Mouse (Mus musculus) stomach, embryonic 14.5 days (tissue): ENCODE measurements around the gene Mcmbp. TPM values are rescaled to one million over a fixed set of nuclear protein-coding genes. Genes with fewer than 3 reads are reported as not detected.
A peak's percentile ranks its signal among the peaks of the same experiment; 100 is the strongest.

Source experiments
- ATAC-seq: fragments of 200-750 bp; cut with Nextera tagmentation; 2 replicates; pipeline ENCODE4 v1.8.0; 2017; ENCODE audit warnings: low read depth, moderate TSS enrichment; ENCODE audit not compliant: insufficient number of reproducible peaks, insufficient read depth, low FRiP score
- H3K27ac ChIP-seq: fragments of 300-500 bp; sonication (generic); 2 replicates; pipeline ENCODE4 v1.5.1; 2014; ENCODE audit warnings: mild to moderate bottlenecking, low read length, moderate library complexity, mixed read lengths
- H3K27me3 ChIP-seq: fragments of 300-500 bp; sonication (generic); 2 replicates; pipeline ENCODE4 v1.6.1; 2014; ENCODE audit warnings: low read length, control low read depth, mixed read lengths; ENCODE audit not compliant: control insufficient read depth, insufficient read depth
- H3K36me3 ChIP-seq: fragments of 300-500 bp; sonication (generic); 2 replicates; pipeline ENCODE4 v1.6.1; 2014; ENCODE audit warnings: mild to moderate bottlenecking, control low read depth, low read length, moderate library complexity, mixed read lengths; ENCODE audit not compliant: control insufficient read depth, insufficient read depth
- H3K4me1 ChIP-seq: fragments of 300-500 bp; sonication (generic); 2 replicates; pipeline ENCODE4 v1.6.1; 2014; ENCODE audit warnings: low read length, control low read depth, mixed read lengths; ENCODE audit not compliant: control insufficient read depth, insufficient read depth
- H3K4me2 ChIP-seq: fragments of 300-500 bp; sonication (generic); replicated peaks from 2 replicates; pipeline ENCODE4 v1.6.1; 2014; ENCODE audit warnings: low read depth, low read length, control low read depth
- H3K4me3 ChIP-seq: fragments of 300-500 bp; sonication (generic); 2 replicates; pipeline ENCODE4 v1.5.1; 2014; ENCODE audit warnings: low read depth, low read length, control low read depth
- H3K9ac ChIP-seq: fragments of 300-500 bp; sonication (generic); replicated peaks from 2 replicates; pipeline ENCODE4 v1.6.1; 2014; ENCODE audit warnings: low read depth, mild to moderate bottlenecking, control low read depth, low read length, moderate library complexity, mixed read lengths
- H3K9me3 ChIP-seq: fragments of 300-500 bp; sonication (generic); 2 replicates; pipeline ENCODE4 v1.6.1; 2016; ENCODE audit warnings: low read depth, low read length, control low read depth; ENCODE audit not compliant: control insufficient read depth
- WGBS: fragments of 180-500 bp; shearing (Covaris S2); extraction: QIAGEN DNeasy Blood & Tissue Kit; methylation state at CpG from one replicate; pipeline ENCODE4 v1.1.7; 2014; 5-methylcytosine and 5-hydroxymethylcytosine counted together
- polyA plus RNA-seq: library from polyadenylated mRNA; unstranded; fragments of >200 nt; fragmentation: Nextera tagmentation; extraction: Ambion mirVana; gene quantifications from 2 replicates; pipeline ENCODE4 v1.2.1, GENCODE M21; 2014

Gene Mcmbp
- polyA plus RNA-seq, 1 experiment from 2014 or later: 77.5 TPM

GRCm38 (mm10) chr7:128671952-128672351, 68.3 kb downstream of the Mcmbp start:
- ATAC-seq: peak; percentile 33; the same call in 1 of the 2 replicates
- no peak overlapping the region for H3K4me2 ChIP-seq
- H3K27ac ChIP-seq: no peak overlapping the region
- H3K4me1 ChIP-seq: 0 out of 2 replicates have a peak, but pooled peaks cover 9% of the 10 kb centered on the region
- H3K9me3 ChIP-seq: no peaks in the 10 kb centered on the region
- no peak overlapping the region for H3K9ac ChIP-seq
- H3K27me3 ChIP-seq: no peaks in the 10 kb centered on the region
- WGBS: 28% methylated on average over 8 of the region's 8 CpGs
- no peak overlapping the region for H3K4me3 ChIP-seq
- H3K36me3 ChIP-seq: no peaks in the 10 kb centered on the region; the same call in 1 of the 2 replicates

- H3K4me2 ChIP-seq: no peak overlapping the region
- peaks cover 3% of the 10 kb centered on the region for H3K36me3 ChIP-seq
These were observed 71.5 kb downstream of the Mcmbp start for GRCm38 (mm10) chr7:128668831-128669230.

DNA sequence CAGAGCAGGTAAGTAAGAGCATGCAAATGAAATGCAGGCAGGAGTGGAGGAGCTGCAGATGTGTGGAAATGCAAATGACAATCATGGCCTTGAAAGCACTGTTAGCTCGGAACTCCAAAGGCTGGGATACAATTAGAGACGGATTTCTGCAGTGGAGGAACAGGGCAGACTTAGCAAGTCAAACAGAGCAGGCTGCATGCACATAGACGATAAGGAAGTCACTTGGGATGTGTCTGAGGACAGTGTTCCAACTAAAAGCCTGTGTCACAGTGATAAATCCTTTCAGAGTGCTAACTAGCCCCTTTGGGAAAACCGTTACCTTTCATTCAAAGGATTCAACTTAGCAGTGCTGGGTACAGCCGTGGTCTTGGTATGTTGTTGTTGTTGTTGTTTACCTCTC, 72.5 kb downstream of the Mcmbp start:
- Histone ChIP-seq H3K9ac (no peak overlapping the region), H3K36me3 (peaks cover 6% of the 10 kb centered on the region), H3K4me3 (no peak overlapping the region), H3K4me1 (0 out of 2 replicates have a peak, but pooled peaks cover 9% of the 10 kb centered on the region), H3K27me3 (no peaks in the 10 kb centered on the region), H3K4me2 (no peak overlapping the region), H3K9me3 (no peaks in the 10 kb centered on the region), H3K27ac (no peak overlapping the region)
- no peak for ATAC-seq
- WGBS: 78% methylated on average over 5 of the region's 5 CpGs

More at GRCm38 (mm10) chr7:128668831-128669230, 71.5 kb downstream of the Mcmbp start:
- H3K9me3 ChIP-seq: no peaks in the 10 kb centered on the region
- H3K4me3 ChIP-seq: no peak overlapping the region
- no peak overlapping the region for H3K9ac ChIP-seq
- ATAC-seq: no peak
- no peaks in the 10 kb centered on the region for H3K27me3 ChIP-seq
- H3K27ac ChIP-seq: no peak overlapping the region
- 0 out of 2 replicates have a peak, but pooled peaks cover 9% of the 10 kb centered on the region for H3K4me1 ChIP-seq
- WGBS: 61% methylated on average over 2 of the region's 2 CpGs

GRCm38 (mm10) chr7:128664861-128665377, 75.4 kb downstream of the Mcmbp start:
- 90% methylated on average over 11 of the region's 11 CpGs for WGBS
- ATAC-seq: no peak

DNA sequence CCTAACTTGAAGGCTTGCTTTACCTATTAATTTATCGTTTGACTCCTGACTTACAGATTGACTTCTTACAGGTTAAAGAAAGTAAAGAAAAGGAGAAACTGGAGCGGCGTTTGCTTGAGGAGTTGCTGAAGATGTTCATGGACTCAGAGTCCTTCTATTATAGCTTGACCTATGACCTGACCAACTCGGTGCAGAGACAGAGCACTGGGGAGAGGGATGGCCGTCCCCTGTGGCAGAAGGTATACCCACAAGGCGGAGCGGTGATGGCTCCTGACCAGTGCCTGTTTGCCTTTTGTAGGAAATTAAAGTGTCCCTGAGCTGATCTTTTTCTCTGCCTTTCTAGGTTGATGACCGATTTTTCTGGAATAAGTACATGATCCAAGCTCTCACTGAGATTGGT, 76.4 kb downstream of the Mcmbp start:
- H3K4me3 ChIP-seq: no peak overlapping the region

More at GRCm38 (mm10) chr7:128664861-128665377, 75.4 kb downstream of the Mcmbp start:
- Histone ChIP-seq H3K36me3 (peaks cover 6% of the 10 kb centered on the region), H3K4me3 (no peak overlapping the region), H3K27me3 (no peaks in the 10 kb centered on the region), H3K4me2 (no peak overlapping the region), H3K27ac (no peak overlapping the region), H3K4me1 (no peaks in the 10 kb centered on the region), H3K9me3 (no peaks in the 10 kb centered on the region), H3K9ac (no peak overlapping the region)

GRCm38 (mm10) chr7:128656970-128657369, 83.3 kb downstream of the Mcmbp start:
- Histone ChIP-seq H3K27ac (no peak overlapping the region), H3K4me3 (no peak overlapping the region), H3K9ac (no peak overlapping the region), H3K4me2 (no peak overlapping the region), H3K27me3 (no peaks in the 10 kb centered on the region), H3K9me3 (no peaks in the 10 kb centered on the region), H3K36me3 (no peaks in the 10 kb centered on the region), H3K4me1 (no peaks in the 10 kb centered on the region)
- 87% methylated on average over 1 of the region's 1 CpGs for WGBS
- ATAC-seq: no peak

More for the DNA sequence above, 76.4 kb downstream of the Mcmbp start:
- H3K27ac ChIP-seq: no peak overlapping the region
- H3K36me3 ChIP-seq: peaks cover 6% of the 10 kb centered on the region
- no peak overlapping the region for H3K4me2 ChIP-seq
- H3K4me1 ChIP-seq: no peaks in the 10 kb centered on the region
- WGBS: 87% methylated on average over 8 of the region's 8 CpGs
- H3K9ac ChIP-seq: no peak overlapping the region
- no peaks in the 10 kb centered on the region for H3K27me3 ChIP-seq
- no peaks in the 10 kb centered on the region for H3K9me3 ChIP-seq
- ATAC-seq: no peak

Other genes with a start within 250 kb of the Mcmbp start
- gene Bag3, start 216.9 kb downstream of the Mcmbp start, polyA plus RNA-seq: 18.1 and 19.3 TPM in 2 replicates
- 33.9 and 38.6 TPM in 2 replicates for gene Inpp5f, start 129.2 kb downstream of the Mcmbp start, polyA plus RNA-seq
- gene Sec23ip, start 4.4 kb upstream of the Mcmbp start, polyA plus RNA-seq: 32.2 and 33.5 TPM in 2 replicates